Mouse (Mus musculus) lung, adult 18-20 months (tissue): ENCODE data around the gene Prep.
A peak's percentile ranks its signal among the peaks of the same experiment; 100 is the strongest.

Experiments
- DNase-seq, 2 experiments: peaks; one replicate each; pipeline ENCODE4 v3.0.0; 2022; ENCODE audit warnings: mixed read lengths in 2 of 2

Prep gene

GRCm38 (mm10) chr10:45066931-45067308, at the start of gene Prep:
Gene Prep, plus strand, starts transcription at chr10:45067203.
- peak; percentile 94 to 96 for DNase-seq

GRCm38 (mm10) chr10:45017352-45017751, 49.7 kb upstream of the Prep start:
- no peak for DNase-seq

GRCm38 (mm10) chr10:45017851-45018250, 49.2 kb upstream of the Prep start:
- no peak for DNase-seq

- DNase-seq: no peak
Observed at GRCm38 (mm10) chr10:45019418-45019817, 47.6 kb upstream of the Prep start.

- DNase-seq: no peak
Observed at GRCm38 (mm10) chr10:45019849-45020248, 47.2 kb upstream of the Prep start.

- DNase-seq: no peak
Observed at GRCm38 (mm10) chr10:45020291-45020690, 46.7 kb upstream of the Prep start.

GRCm38 (mm10) chr10:45025184-45025583, 41.8 kb upstream of the Prep start:
- DNase-seq: no peak

- no peak for DNase-seq
Observed at GRCm38 (mm10) chr10:45026935-45027334, 40.1 kb upstream of the Prep start.

- DNase-seq: peak; percentile 69 to 73
Observed at GRCm38 (mm10) chr10:45045268-45045928, 21.6 kb upstream of the Prep start.

GRCm38 (mm10) chr10:45048158-45048557, 18.8 kb upstream of the Prep start:
- no peak for DNase-seq

GRCm38 (mm10) chr10:45048622-45049021, 18.4 kb upstream of the Prep start:
- DNase-seq: peak; percentile 83 to 89

- peak; percentile 79 to 83 for DNase-seq
Observed at GRCm38 (mm10) chr10:45051125-45051744, 15.8 kb upstream of the Prep start.

GRCm38 (mm10) chr10:45058361-45058760, 8.6 kb upstream of the Prep start:
- no peak for DNase-seq

GRCm38 (mm10) chr10:45060841-45061240, 6.2 kb upstream of the Prep start:
- peak; percentile 40 to 58 for DNase-seq

GRCm38 (mm10) chr10:45066131-45066930, 672 bp upstream of the Prep start:
- no peak for DNase-seq

GRCm38 (mm10) chr10:45067436-45067925, 478 bp downstream of the Prep start:
- DNase-seq: peak; percentile 23 to 38

- DNase-seq: no peak
Observed at GRCm38 (mm10) chr10:45069557-45069956, 2.6 kb downstream of the Prep start.

GRCm38 (mm10) chr10:45070362-45070761, 3.4 kb downstream of the Prep start:
- no peak for DNase-seq

- no peak for DNase-seq
Observed at GRCm38 (mm10) chr10:45070929-45071813, 4.2 kb downstream of the Prep start.

GRCm38 (mm10) chr10:45072339-45072738, 5.3 kb downstream of the Prep start:
- no peak for DNase-seq

GRCm38 (mm10) chr10:45074543-45074942, 7.5 kb downstream of the Prep start:
- no peak for DNase-seq

GRCm38 (mm10) chr10:45075491-45076051, 8.6 kb downstream of the Prep start:
- DNase-seq: no peak
